In the genomic region with DNA sequence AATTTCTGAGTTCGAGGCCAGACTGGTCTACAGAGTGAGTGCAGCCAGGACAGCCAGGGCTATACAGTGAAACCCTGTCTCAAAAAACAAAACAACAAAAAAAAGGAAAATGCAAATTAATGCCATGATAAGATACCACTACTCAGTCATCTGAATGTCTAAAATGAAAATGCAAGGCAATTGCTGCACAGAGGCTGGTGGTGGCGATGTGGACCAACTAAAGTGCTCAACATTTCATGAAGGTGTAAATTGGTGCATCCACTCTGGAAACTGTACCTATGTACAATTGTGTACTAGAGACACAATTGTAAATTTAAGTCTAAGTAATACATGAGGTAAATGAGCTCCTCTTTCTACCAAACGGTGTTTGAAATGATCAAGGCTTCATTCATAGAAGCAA, we compare ENCODE assay signal across 15 mouse cellular contexts.
"Had no signal": no experiment of that assay in that cellular context is flagged by ENCODE, and none has a peak within 500 bp of the region (broad histone marks: within the 10 kb centered on the region; RNA-seq: fewer than 3 reads in every experiment).

No protein-coding gene starts in this region.

- H3K4me1 ChIP-seq: intestine, embryonic 15.5 days; limb, embryonic 13.5 days; liver, embryonic 15.5 days had no signal

- H3K4me2 ChIP-seq: intestine, embryonic 15.5 days; limb, embryonic 13.5 days; liver, embryonic 11.5 days; liver, embryonic 15.5 days; lung, embryonic 14.5 days; midbrain, embryonic 12.5 days; neural tube, embryonic 13.5 days had no signal

- H3K27me3 ChIP-seq: intestine, embryonic 15.5 days; limb, embryonic 13.5 days; liver, embryonic 15.5 days; midbrain, embryonic 12.5 days; neural tube, embryonic 13.5 days had no signal

- H3K4me3 ChIP-seq: intestine, embryonic 15.5 days; limb, embryonic 13.5 days; liver, embryonic 15.5 days; midbrain, embryonic 12.5 days; neural tube, embryonic 13.5 days had no signal

- ATAC-seq: intestine, embryonic 15.5 days; midbrain, embryonic 16.5 days had no signal

- H3K9ac ChIP-seq: intestine, embryonic 15.5 days; limb, embryonic 13.5 days; liver, embryonic 15.5 days; lung, embryonic 14.5 days; midbrain, embryonic 12.5 days; neural tube, embryonic 13.5 days had no signal

- H3K9me3 ChIP-seq: intestine, embryonic 15.5 days; limb, embryonic 13.5 days; liver, embryonic 15.5 days; midbrain, embryonic 12.5 days; neural tube, embryonic 13.5 days had no signal

- H3K36me3 ChIP-seq: intestine, embryonic 15.5 days; limb, embryonic 13.5 days; liver, embryonic 15.5 days; midbrain, embryonic 12.5 days; neural tube, embryonic 13.5 days had no signal

- DNase-seq: kidney, adult 9 months; kidney, postnatal 10 days; kidney, postnatal 4 days; left cerebral cortex, postnatal 4 days; lung, embryonic 14.5 days; retina, postnatal 1 day; right cerebral cortex, postnatal 4 days; thymus, postnatal 4 days had no signal

- H3K27ac ChIP-seq: intestine, embryonic 15.5 days; limb, embryonic 13.5 days; liver, embryonic 15.5 days; midbrain, embryonic 12.5 days; neural tube, embryonic 13.5 days had no signal
